Mouse (Mus musculus): ENCODE results near the gene Rgs9. TPM values are rescaled to one million over a fixed set of nuclear protein-coding genes. Genes with fewer than 3 reads are reported as not detected.
"Not testable (repeated sequence)": the region's sequence is repeated elsewhere in the genome, so short reads cannot be mapped to it uniquely, and the experiment has no call there.

The Rgs9 gene
- 3.3 and 4.5 TPM in 2 replicates for polyA plus RNA-seq (2016; fragmentation: Nextera tagmentation; extraction: Ambion mirVana)

- Histone ChIP-seq H3K4me2 (replicated peaks) (peak within 1 kb of the TSS; percentile 70), H3K9me3 (replicated peaks) (no peaks in the 10 kb centered on the region), H3K4me3 (peak within 1 kb of the TSS; percentile 40), H3K9ac (peak within 1 kb of the TSS; percentile 42), H3K27me3 (peaks cover 19% of the 10 kb centered on the region; the same call in 1 of the 2 replicates), H3K4me1 (peaks cover 10% of the 10 kb centered on the region), H3K36me3 (no peaks in the 10 kb centered on the region), H3K27ac (no peak within 1 kb of the TSS)
- ATAC-seq (ENCODE audit: low FRiP score), result peak; percentile 96
- 4% methylated on average over 37 of the region's 37 CpGs for WGBS
These were observed at the start of gene Rgs9 for GRCm38 (mm10) chr11:109297710-109298375. Rgs9 (minus strand) TSS chr11:109298129.

GRCm38 (mm10) chr11:109347242-109347959 lies 49.5 kb upstream of the Rgs9 start:
- WGBS, result 74% methylated on average over 10 of the region's 10 CpGs
- Histone ChIP-seq H3K4me1 (peaks cover 8% of the 10 kb centered on the region; the same call in 1 of the 2 replicates), H3K27me3 (no peaks in the 10 kb centered on the region), H3K36me3 (no peaks in the 10 kb centered on the region), H3K4me3 (no peak overlapping the region), H3K9me3 (replicated peaks) (no peaks in the 10 kb centered on the region), H3K27ac (no peak overlapping the region), H3K9ac (no peak overlapping the region), H3K4me2 (replicated peaks) (no peak overlapping the region)
- ATAC-seq (ENCODE audit: low FRiP score), result no peak

- Histone ChIP-seq H3K27me3 (no peaks in the 10 kb centered on the region), H3K9ac (no peak overlapping the region), H3K4me1 (peaks cover 8% of the 10 kb centered on the region; the same call in 1 of the 2 replicates), H3K9me3 (replicated peaks) (no peaks in the 10 kb centered on the region), H3K36me3 (no peaks in the 10 kb centered on the region), H3K4me2 (replicated peaks) (no peak overlapping the region), H3K27ac (no peak overlapping the region), H3K4me3 (no peak overlapping the region)
- 31% methylated on average over 10 of the region's 10 CpGs for WGBS
- ATAC-seq (ENCODE audit: low FRiP score), result no peak
These were observed 46.2 kb upstream of the Rgs9 start for GRCm38 (mm10) chr11:109343991-109344599.

GRCm38 (mm10) chr11:109343558-109343957 lies 45.6 kb upstream of the Rgs9 start:
- Histone ChIP-seq H3K4me2 (replicated peaks) (no peak overlapping the region), H3K27me3 (no peaks in the 10 kb centered on the region), H3K9ac (no peak overlapping the region), H3K4me3 (no peak overlapping the region), H3K36me3 (no peaks in the 10 kb centered on the region), H3K4me1 (peaks cover 8% of the 10 kb centered on the region; the same call in 1 of the 2 replicates), H3K9me3 (replicated peaks) (no peaks in the 10 kb centered on the region), H3K27ac (no peak overlapping the region)
- ATAC-seq (ENCODE audit: low FRiP score), result no peak
- WGBS, result 28% methylated on average over 7 of the region's 7 CpGs

- WGBS, result 100% methylated on average over 3 of the region's 4 CpGs
- H3K27ac ChIP-seq; H3K4me2 ChIP-seq (replicated peaks); H3K36me3 ChIP-seq; H3K9me3 ChIP-seq (replicated peaks); H3K4me3 ChIP-seq; H3K4me1 ChIP-seq; H3K9ac ChIP-seq; ATAC-seq (ENCODE audit: low FRiP score); H3K27me3 ChIP-seq: not testable (repeated sequence)
These were observed 44.7 kb upstream of the Rgs9 start for GRCm38 (mm10) chr11:109342666-109343065.

- Histone ChIP-seq H3K9me3 (replicated peaks) (no peaks in the 10 kb centered on the region), H3K4me2 (replicated peaks) (no peak overlapping the region), H3K9ac (no peak overlapping the region), H3K4me3 (no peak overlapping the region), H3K27ac (no peak overlapping the region), H3K4me1 (0 out of 2 replicates have a peak, but pooled peaks cover 4% of the 10 kb centered on the region), H3K36me3 (no peaks in the 10 kb centered on the region), H3K27me3 (no peaks in the 10 kb centered on the region)
- ATAC-seq (ENCODE audit: low FRiP score), result no peak
- WGBS, result 84% methylated on average over 5 of the region's 5 CpGs
These were observed 42.6 kb upstream of the Rgs9 start for GRCm38 (mm10) chr11:109340541-109340940.

GRCm38 (mm10) chr11:109339155-109339938 lies 41.4 kb upstream of the Rgs9 start:
- no peak for ATAC-seq (ENCODE audit: low FRiP score)
- H3K4me1 ChIP-seq, result 0 out of 2 replicates have a peak, but pooled peaks cover 4% of the 10 kb centered on the region
- H3K36me3 ChIP-seq, result no peaks in the 10 kb centered on the region
- H3K4me2 ChIP-seq (replicated peaks), result no peak overlapping the region
- no peak overlapping the region for H3K4me3 ChIP-seq
- H3K27ac ChIP-seq, result no peak overlapping the region
- 97% methylated on average over 8 of the region's 8 CpGs for whole genome bisulfite sequencing
- no peaks in the 10 kb centered on the region for H3K27me3 ChIP-seq
- H3K9me3 ChIP-seq (replicated peaks), result no peaks in the 10 kb centered on the region
- H3K9ac ChIP-seq, result no peak overlapping the region

- Histone ChIP-seq H3K4me1 (peaks cover 8% of the 10 kb centered on the region), H3K27ac (no peak overlapping the region), H3K9ac (no peak overlapping the region), H3K4me2 (replicated peaks) (no peak overlapping the region), H3K36me3 (no peaks in the 10 kb centered on the region), H3K27me3 (no peaks in the 10 kb centered on the region), H3K9me3 (replicated peaks) (no peaks in the 10 kb centered on the region), H3K4me3 (no peak overlapping the region)
- ATAC-seq (ENCODE audit: low FRiP score), result no peak
- 62% methylated on average over 6 of the region's 6 CpGs for WGBS
These were observed 38.0 kb upstream of the Rgs9 start for GRCm38 (mm10) chr11:109335890-109336289.

- Histone ChIP-seq H3K27ac (no peak overlapping the region), H3K36me3 (no peaks in the 10 kb centered on the region), H3K27me3 (no peaks in the 10 kb centered on the region), H3K4me1 (peaks cover 9% of the 10 kb centered on the region), H3K4me3 (no peak overlapping the region), H3K4me2 (replicated peaks) (no peak overlapping the region), H3K9me3 (replicated peaks) (no peaks in the 10 kb centered on the region), H3K9ac (no peak overlapping the region)
- WGBS, result 94% methylated on average over 4 of the region's 4 CpGs
- no peak for ATAC-seq (ENCODE audit: low FRiP score)
These were observed 36.8 kb upstream of the Rgs9 start for GRCm38 (mm10) chr11:109334773-109335172.

- Histone ChIP-seq H3K27ac (no peak overlapping the region), H3K4me1 (peaks cover 9% of the 10 kb centered on the region), H3K9ac (no peak overlapping the region), H3K9me3 (replicated peaks) (no peaks in the 10 kb centered on the region), H3K36me3 (no peaks in the 10 kb centered on the region), H3K4me3 (no peak overlapping the region), H3K4me2 (replicated peaks) (no peak overlapping the region), H3K27me3 (no peaks in the 10 kb centered on the region)
- 80% methylated on average over 6 of the region's 6 CpGs for WGBS
- no peak for ATAC-seq (ENCODE audit: low FRiP score)
These were observed 34.8 kb upstream of the Rgs9 start for GRCm38 (mm10) chr11:109332722-109333121.

GRCm38 (mm10) chr11:109331424-109331824 lies 33.5 kb upstream of the Rgs9 start:
- H3K27me3 ChIP-seq, result no peaks in the 10 kb centered on the region
- H3K4me1 ChIP-seq, result peaks cover 9% of the 10 kb centered on the region
- peak overlapping the region; percentile 7; the same call in 1 of the 2 replicates for H3K4me3 ChIP-seq
- H3K9me3 ChIP-seq (replicated peaks), result no peaks in the 10 kb centered on the region
- no peaks in the 10 kb centered on the region for H3K36me3 ChIP-seq
- peak overlapping the region; percentile 49 for H3K4me2 ChIP-seq (replicated peaks)
- H3K9ac ChIP-seq, result no peak overlapping the region
- ATAC-seq (ENCODE audit: low FRiP score), result peak; percentile 90
- WGBS, result 8% methylated on average over 6 of the region's 6 CpGs
- H3K27ac ChIP-seq, result no peak overlapping the region

Data from hindbrain, embryonic 12.5 days (tissue).